Comparison of ENCODE assay signal across 8 mouse cellular contexts in the genomic region with DNA sequence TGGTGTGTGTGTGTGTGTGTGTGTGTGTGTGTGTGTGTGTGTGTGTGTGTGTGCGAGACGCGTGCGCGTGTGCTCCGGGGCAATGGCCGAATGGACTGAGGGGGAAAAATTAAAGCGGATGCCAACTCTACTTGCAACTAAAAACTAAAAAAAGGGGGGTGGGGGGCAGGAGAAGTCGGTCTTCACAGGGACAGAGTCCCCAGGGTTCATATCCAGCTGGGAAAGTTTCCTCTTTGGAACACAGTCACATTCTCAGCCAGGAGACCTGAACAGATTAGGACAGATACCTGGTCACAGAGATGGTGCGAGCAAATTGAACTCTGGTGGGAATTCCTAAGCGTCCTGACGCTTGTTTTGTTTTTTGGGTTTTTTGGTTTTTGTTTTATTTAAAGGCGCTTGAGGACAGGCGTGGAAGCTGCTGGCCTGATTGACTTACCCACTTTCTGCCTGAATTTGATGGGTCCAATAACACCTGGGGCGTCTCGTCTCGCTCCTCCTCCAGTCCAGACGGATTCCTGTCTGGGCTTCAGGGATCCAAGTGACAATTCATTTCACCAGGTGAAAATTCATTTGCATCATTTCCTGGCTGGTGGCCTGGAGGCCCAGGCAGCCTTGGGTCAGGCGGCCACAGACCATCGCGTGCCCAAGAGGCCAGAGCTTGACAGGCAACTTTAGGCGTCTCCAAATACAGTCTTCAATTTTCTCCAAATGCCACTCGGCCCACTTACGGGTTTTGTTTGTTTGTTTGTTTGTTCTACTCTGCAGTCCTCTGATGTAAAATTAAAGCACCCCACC. TPM values are rescaled to one million over a fixed set of nuclear protein-coding genes. Genes with fewer than 3 reads are reported as not detected.
A peak's percentile ranks its signal among the peaks of the same experiment; 100 is the strongest.
DNase-seq lines count a peak whose midpoint lies in the region; TF ChIP-seq lines count a peak whose summit lies in the region.

No protein-coding gene starts in this region.

- peaks cover 37% of the 10 kb centered on the region for H3K4me1 ChIP-seq in forebrain, embryonic 10.5 days
- peaks cover 30% of the 10 kb centered on the region for H3K4me1 ChIP-seq in olfactory bulb, adult 2 months (ENCODE audit: control insufficient read depth, insufficient read depth, low read length)

- peak overlapping the region; percentile 87 for H3K27ac ChIP-seq in forebrain, embryonic 10.5 days
- H3K27ac ChIP-seq in olfactory bulb, adult 2 months (ENCODE audit: insufficient read depth, low read depth, low read length), result no peak overlapping the region

- no peak for TF ChIP-seq CTCF in olfactory bulb, adult 2 months (IDR thresholded peaks at IDR 0.05; ENCODE audit: insufficient read depth, low read depth, low read length)

- peak; percentile 5 for DNase-seq in kidney, adult 11 months
- DNase-seq in kidney, adult 8-10 months, result no peak
- peak; percentile 24 for DNase-seq in forebrain, embryonic 10.5 days (ENCODE audit: extremely low spot score, low spot score)
- peak; percentile 26 to 50 for DNase-seq in kidney, postnatal 36 days
- no peak for DNase-seq in gastrocnemius, postnatal 36 days
- no peak for DNase-seq in adrenal gland, adult 8-10 months
- no peak for DNase-seq in spleen, postnatal 36 days (ENCODE audit: low spot score in 2 of 2)

- peaks cover 6% of the 10 kb centered on the region for H3K36me3 ChIP-seq in forebrain, embryonic 10.5 days (replicated peaks)

- peak overlapping the region; percentile 69 for H3K4me3 ChIP-seq in forebrain, embryonic 10.5 days
- H3K4me3 ChIP-seq in olfactory bulb, adult 2 months (ENCODE audit: insufficient read depth, low read depth, low read length), result peak overlapping the region; percentile 58

- intact Hi-C loops in gastrocnemius, postnatal 36 days (cut with DNase I), result no loop called here

- 2% methylated on average over 24 of the region's 24 CpGs for WGBS in forebrain, embryonic 10.5 days
- 8% methylated on average over 24 of the region's 24 CpGs for WGBS in olfactory bulb, adult 2 months

- no peaks in the 10 kb centered on the region for H3K9me3 ChIP-seq in forebrain, embryonic 10.5 days

- TF ChIP-seq POLR2A in olfactory bulb, adult 2 months (IDR thresholded peaks at IDR 0.05; ENCODE audit: insufficient read depth, low read depth, low read length), result no peak

- H3K27me3 ChIP-seq in forebrain, embryonic 10.5 days (ENCODE audit: poor library complexity, severe bottlenecking), result peaks cover 48% of the 10 kb centered on the region

RNA-seq across cellular contexts. Expression of a gene that starts 0.8 kb away (rescaled TPM):
- polyA plus RNA-seq in forebrain, embryonic 10.5 days (2016; fragmentation: Nextera tagmentation; extraction: Ambion mirVana), result 2.9 and 3.4 TPM in 2 replicates
- not detected in 2 replicates for polyA plus RNA-seq in olfactory bulb, adult 2 months (2012; ENCODE audit: insufficient read depth, insufficient read length, low replicate concordance, missing spikeins)
- 10 to 100 TPM in 1 of 2 experiments, 1 to 10 TPM in 1; 2.0 to 11.4 TPM for total RNA-seq in gastrocnemius, postnatal 36 days (2021)
- 1 to 10 TPM in 2 of 4 experiments, under 1 TPM in 2; 0.67 to 2.3 (median 1.3) TPM for total RNA-seq in adrenal gland, adult 8-10 months (2022)

Comparison
In these comparisons a context has a peak if more than half of its experiments do, and no peak if none do; other contexts are left out.
1. DNase-seq: peak in kidney, adult 11 months (single experiment), forebrain, embryonic 10.5 days (single experiment) and kidney, postnatal 36 days (2 of 2); none in kidney, adult 8-10 months (0 of 2), gastrocnemius, postnatal 36 days (0 of 2), adrenal gland, adult 8-10 months (single experiment) and spleen, postnatal 36 days (0 of 2).